Mouse (Mus musculus): ENCODE results near the gene Ms4a10. TPM values are rescaled to one million over a fixed set of nuclear protein-coding genes. Genes with fewer than 3 reads are reported as not detected.

Gene Ms4a10
- polyA plus RNA-seq, 1 experiment from 2014 or later: not detected

GRCm38 (mm10) chr19:10936077-10936476 lies 38.4 kb downstream of the Ms4a10 start:
- 88% methylated on average over 5 of the region's 5 CpGs for WGBS
- ATAC-seq (ENCODE audit: low read depth): no peak
- H3K4me1 ChIP-seq (ENCODE audit: control insufficient read depth, insufficient read depth, low read length): peaks cover 7% of the 10 kb centered on the region

GRCm38 (mm10) chr19:10935029-10935428 lies 39.4 kb downstream of the Ms4a10 start:
- Histone ChIP-seq H3K4me2 (ENCODE audit: low read depth, low read length) (no peak overlapping the region), H3K36me3 (ENCODE audit: control insufficient read depth, insufficient read depth, low read length) (no peaks in the 10 kb centered on the region), H3K9ac (replicated peaks; ENCODE audit: low read depth, low read length) (no peak overlapping the region), H3K9me3 (ENCODE audit: control insufficient read depth, low read length) (no peaks in the 10 kb centered on the region), H3K4me3 (ENCODE audit: low read depth, low read length) (no peak overlapping the region), H3K4me1 (ENCODE audit: control insufficient read depth, insufficient read depth, low read length) (no peaks in the 10 kb centered on the region), H3K27me3 (ENCODE audit: control insufficient read depth, insufficient read depth, low read length) (no peaks in the 10 kb centered on the region), H3K27ac (ENCODE audit: low read depth, low read length) (no peak overlapping the region)
- WGBS: 39% methylated on average over 5 of the region's 5 CpGs
- ATAC-seq (ENCODE audit: low read depth): no peak

More at GRCm38 (mm10) chr19:10936077-10936476, 38.4 kb downstream of the Ms4a10 start:
- H3K9ac ChIP-seq (replicated peaks; ENCODE audit: low read depth, low read length): no peak overlapping the region
- H3K4me3 ChIP-seq (ENCODE audit: low read depth, low read length): no peak overlapping the region
- no peaks in the 10 kb centered on the region for H3K27me3 ChIP-seq (ENCODE audit: control insufficient read depth, insufficient read depth, low read length)
- H3K9me3 ChIP-seq (ENCODE audit: control insufficient read depth, low read length): no peaks in the 10 kb centered on the region
- no peak overlapping the region for H3K4me2 ChIP-seq (ENCODE audit: low read depth, low read length)
- H3K27ac ChIP-seq (ENCODE audit: low read depth, low read length): no peak overlapping the region
- no peaks in the 10 kb centered on the region for H3K36me3 ChIP-seq (ENCODE audit: control insufficient read depth, insufficient read depth, low read length)

DNA sequence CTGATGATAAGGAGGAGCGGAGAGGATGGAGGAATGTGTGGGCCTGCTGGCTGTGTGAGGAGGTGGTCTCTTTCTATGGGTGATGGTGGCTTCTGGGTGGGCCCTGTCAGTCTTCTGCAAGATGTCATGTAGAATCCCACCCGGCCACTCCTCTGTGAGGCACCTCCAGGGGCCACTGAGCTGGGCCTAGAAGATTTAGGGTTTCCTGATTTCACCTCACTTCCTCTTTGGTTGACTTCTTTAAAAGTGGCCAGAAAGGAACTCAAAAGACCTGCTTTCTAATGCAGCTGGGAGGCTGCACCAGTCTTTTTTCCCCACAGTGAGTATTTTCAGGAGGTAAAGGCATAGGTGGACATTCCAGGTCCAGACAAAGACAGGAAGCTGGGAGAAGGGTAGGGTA lies 43.8 kb downstream of the Ms4a10 start:
- Histone ChIP-seq H3K9me3 (ENCODE audit: control insufficient read depth, low read length) (no peaks in the 10 kb centered on the region), H3K4me1 (ENCODE audit: control insufficient read depth, insufficient read depth, low read length) (no peaks in the 10 kb centered on the region), H3K27ac (ENCODE audit: low read depth, low read length) (no peak overlapping the region), H3K4me3 (ENCODE audit: low read depth, low read length) (no peak overlapping the region), H3K36me3 (ENCODE audit: control insufficient read depth, insufficient read depth, low read length) (no peaks in the 10 kb centered on the region), H3K27me3 (ENCODE audit: control insufficient read depth, insufficient read depth, low read length) (no peaks in the 10 kb centered on the region), H3K4me2 (ENCODE audit: low read depth, low read length) (no peak overlapping the region), H3K9ac (replicated peaks; ENCODE audit: low read depth, low read length) (no peak overlapping the region)
- no peak for ATAC-seq (ENCODE audit: low read depth)
- 96% methylated on average over 2 of the region's 2 CpGs for WGBS

DNA sequence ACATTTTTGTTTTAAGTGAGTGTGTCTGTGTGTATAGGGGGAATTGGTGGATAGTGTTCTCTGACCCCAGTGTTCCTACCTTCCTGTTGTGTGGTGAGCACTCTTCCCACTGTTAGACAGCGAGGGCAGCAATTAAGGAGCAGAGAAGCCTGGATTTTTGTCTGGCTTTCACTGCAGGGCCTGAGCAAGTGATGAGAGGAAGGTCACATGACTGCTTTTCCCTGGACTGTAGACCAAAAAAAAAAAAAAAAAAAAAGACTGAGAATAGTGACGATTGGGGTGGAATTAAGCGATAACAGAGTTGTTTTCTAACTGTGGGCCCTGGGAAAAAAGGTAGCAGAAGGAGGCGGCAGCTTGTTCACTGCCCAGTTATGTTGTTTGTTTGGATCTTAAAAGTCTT lies 47.8 kb downstream of the Ms4a10 start:
- H3K4me1 ChIP-seq (ENCODE audit: control insufficient read depth, insufficient read depth, low read length): no peaks in the 10 kb centered on the region
- 19% methylated on average over 4 of the region's 4 CpGs for WGBS
- peak overlapping the region; percentile 16; the same call in 1 of the 2 replicates for H3K27ac ChIP-seq (ENCODE audit: low read depth, low read length)
- H3K9ac ChIP-seq (replicated peaks; ENCODE audit: low read depth, low read length): no peak overlapping the region
- no peaks in the 10 kb centered on the region for H3K36me3 ChIP-seq (ENCODE audit: control insufficient read depth, insufficient read depth, low read length)
- no peak overlapping the region for H3K4me2 ChIP-seq (ENCODE audit: low read depth, low read length)
- H3K4me3 ChIP-seq (ENCODE audit: low read depth, low read length): no peak overlapping the region
- no peak for ATAC-seq (ENCODE audit: low read depth)
- H3K27me3 ChIP-seq (ENCODE audit: control insufficient read depth, insufficient read depth, low read length): no peaks in the 10 kb centered on the region
- no peaks in the 10 kb centered on the region for H3K9me3 ChIP-seq (ENCODE audit: control insufficient read depth, low read length)

DNA sequence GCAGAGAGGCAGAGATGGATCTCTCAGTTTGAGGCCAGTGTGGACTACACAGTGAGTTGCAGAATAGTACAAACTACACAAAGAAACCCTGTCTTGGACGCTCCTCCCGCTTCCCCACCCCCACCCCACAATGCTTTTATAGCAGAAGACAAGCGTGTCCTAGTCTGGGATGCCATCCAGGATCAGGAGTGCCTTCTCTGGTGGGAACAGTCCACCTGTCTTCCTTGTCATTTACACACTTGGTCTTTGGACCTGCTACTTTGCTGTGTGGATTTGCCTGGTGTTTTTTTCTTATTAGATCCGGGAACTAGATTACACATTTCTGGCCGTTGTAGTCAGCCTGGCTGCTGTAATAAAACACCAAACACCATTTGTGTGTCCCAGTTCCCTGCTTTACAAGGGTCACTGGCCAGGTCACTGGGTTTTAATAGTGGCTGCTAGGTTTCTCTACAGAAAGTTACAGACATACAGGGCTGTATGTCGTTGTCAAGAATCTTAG lies 48.3 kb downstream of the Ms4a10 start:
- peak overlapping the region; percentile 16 for H3K27ac ChIP-seq (ENCODE audit: low read depth, low read length)
- WGBS: 8% methylated on average over 6 of the region's 6 CpGs
- ATAC-seq (ENCODE audit: low read depth): peak; percentile 78

DNA sequence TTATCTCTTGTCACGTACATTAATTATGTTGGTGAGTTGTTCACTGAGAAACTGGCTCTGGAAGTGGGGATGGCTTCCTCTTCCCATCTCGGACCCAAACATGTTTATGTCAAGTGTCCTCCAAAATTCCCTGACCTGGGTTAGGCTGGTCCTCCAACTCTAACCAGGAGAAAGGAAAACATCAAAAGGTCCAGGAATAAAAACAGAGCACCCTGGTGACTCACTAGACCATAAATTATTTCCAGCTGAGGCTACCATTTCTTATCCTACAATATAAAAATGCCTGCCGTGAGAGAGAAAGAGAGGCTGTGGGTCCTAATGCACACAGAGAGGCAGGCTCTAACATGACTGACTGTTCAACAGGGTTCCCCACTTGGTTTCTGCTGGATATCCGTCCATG lies 50.2 kb downstream of the Ms4a10 start:
- 50% methylated on average over 4 of the region's 4 CpGs for WGBS

More for the DNA sequence above, 48.3 kb downstream of the Ms4a10 start:
- Histone ChIP-seq H3K27me3 (ENCODE audit: control insufficient read depth, insufficient read depth, low read length) (no peaks in the 10 kb centered on the region), H3K4me2 (ENCODE audit: low read depth, low read length) (no peak overlapping the region), H3K36me3 (ENCODE audit: control insufficient read depth, insufficient read depth, low read length) (no peaks in the 10 kb centered on the region), H3K4me3 (ENCODE audit: low read depth, low read length) (no peak overlapping the region), H3K4me1 (ENCODE audit: control insufficient read depth, insufficient read depth, low read length) (no peaks in the 10 kb centered on the region), H3K9me3 (ENCODE audit: control insufficient read depth, low read length) (no peaks in the 10 kb centered on the region), H3K9ac (replicated peaks; ENCODE audit: low read depth, low read length) (no peak overlapping the region)

GRCm38 (mm10) chr19:10921058-10921457 lies 53.4 kb downstream of the Ms4a10 start:
- Histone ChIP-seq H3K4me2 (ENCODE audit: low read depth, low read length) (no peak overlapping the region), H3K9me3 (ENCODE audit: control insufficient read depth, low read length) (no peaks in the 10 kb centered on the region), H3K4me3 (ENCODE audit: low read depth, low read length) (no peak overlapping the region), H3K36me3 (ENCODE audit: control insufficient read depth, insufficient read depth, low read length) (no peaks in the 10 kb centered on the region), H3K9ac (replicated peaks; ENCODE audit: low read depth, low read length) (no peak overlapping the region), H3K27ac (ENCODE audit: low read depth, low read length) (no peak overlapping the region), H3K27me3 (ENCODE audit: control insufficient read depth, insufficient read depth, low read length) (no peaks in the 10 kb centered on the region), H3K4me1 (ENCODE audit: control insufficient read depth, insufficient read depth, low read length) (no peaks in the 10 kb centered on the region)
- ATAC-seq (ENCODE audit: low read depth): no peak
- 90% methylated on average over 3 of the region's 3 CpGs for WGBS

More for the DNA sequence above, 50.2 kb downstream of the Ms4a10 start:
- Histone ChIP-seq H3K9me3 (ENCODE audit: control insufficient read depth, low read length) (no peaks in the 10 kb centered on the region), H3K36me3 (ENCODE audit: control insufficient read depth, insufficient read depth, low read length) (no peaks in the 10 kb centered on the region), H3K27ac (ENCODE audit: low read depth, low read length) (no peak overlapping the region), H3K4me2 (ENCODE audit: low read depth, low read length) (no peak overlapping the region), H3K9ac (replicated peaks; ENCODE audit: low read depth, low read length) (no peak overlapping the region), H3K27me3 (ENCODE audit: control insufficient read depth, insufficient read depth, low read length) (no peaks in the 10 kb centered on the region), H3K4me3 (ENCODE audit: low read depth, low read length) (no peak overlapping the region), H3K4me1 (ENCODE audit: control insufficient read depth, insufficient read depth, low read length) (no peaks in the 10 kb centered on the region)
- ATAC-seq (ENCODE audit: low read depth): no peak

GRCm38 (mm10) chr19:10920532-10920931 lies 53.9 kb downstream of the Ms4a10 start, which contains the start of gene Zp1:
Zp1 (minus strand) TSS chr19:10920632.
- Histone ChIP-seq H3K36me3 (ENCODE audit: control insufficient read depth, insufficient read depth, low read length) (no peaks in the 10 kb centered on the region), H3K4me3 (ENCODE audit: low read depth, low read length) (no peak within 1 kb of the TSS), H3K4me2 (ENCODE audit: low read depth, low read length) (no peak within 1 kb of the TSS), H3K9ac (replicated peaks; ENCODE audit: low read depth, low read length) (no peak within 1 kb of the TSS), H3K9me3 (ENCODE audit: control insufficient read depth, low read length) (no peaks in the 10 kb centered on the region), H3K4me1 (ENCODE audit: control insufficient read depth, insufficient read depth, low read length) (no peaks in the 10 kb centered on the region), H3K27me3 (ENCODE audit: control insufficient read depth, insufficient read depth, low read length) (no peaks in the 10 kb centered on the region), H3K27ac (ENCODE audit: low read depth, low read length) (no peak within 1 kb of the TSS)
- no peak for ATAC-seq (ENCODE audit: low read depth)
- WGBS: 85% methylated on average over 2 of the region's 2 CpGs

DNA sequence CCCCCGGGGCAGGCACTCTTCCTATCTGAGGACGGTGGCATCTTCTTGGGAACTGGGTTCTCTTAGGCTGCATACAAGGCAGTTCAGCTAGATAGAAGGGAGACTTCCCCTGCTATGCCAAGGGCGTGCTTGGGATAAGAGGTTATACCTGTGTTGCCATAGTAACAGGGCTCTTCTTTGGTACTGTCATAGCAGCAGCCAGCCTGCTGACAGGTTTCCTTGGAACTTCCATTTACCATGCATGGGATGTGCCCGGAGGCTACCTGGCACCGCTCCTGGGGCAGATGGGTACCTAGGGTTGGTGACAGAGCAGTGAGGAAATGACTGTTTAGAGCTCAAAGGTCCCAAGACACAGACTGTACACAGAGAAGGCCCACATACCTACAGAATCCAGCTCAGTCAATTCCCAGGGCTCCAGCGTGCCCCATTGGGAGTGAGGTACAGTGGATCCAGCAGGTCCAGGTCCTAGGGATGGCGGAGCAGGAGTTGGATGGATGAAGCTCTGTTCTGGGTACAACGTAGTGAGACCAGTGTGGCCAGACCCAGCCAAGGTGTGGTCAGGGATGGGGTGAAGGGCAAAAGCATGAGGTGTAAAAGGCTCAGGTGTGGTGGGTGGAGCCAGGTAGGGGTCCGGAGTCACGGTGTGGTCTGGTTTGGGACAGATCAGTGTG lies 56.0 kb downstream of the Ms4a10 start:
- Histone ChIP-seq H3K9ac (replicated peaks; ENCODE audit: low read depth, low read length) (no peak overlapping the region), H3K36me3 (ENCODE audit: control insufficient read depth, insufficient read depth, low read length) (no peaks in the 10 kb centered on the region), H3K27me3 (ENCODE audit: control insufficient read depth, insufficient read depth, low read length) (no peaks in the 10 kb centered on the region), H3K4me3 (ENCODE audit: low read depth, low read length) (no peak overlapping the region), H3K27ac (ENCODE audit: low read depth, low read length) (no peak overlapping the region), H3K4me1 (ENCODE audit: control insufficient read depth, insufficient read depth, low read length) (no peaks in the 10 kb centered on the region), H3K4me2 (ENCODE audit: low read depth, low read length) (no peak overlapping the region), H3K9me3 (ENCODE audit: control insufficient read depth, low read length) (no peaks in the 10 kb centered on the region)
- no peak; the same call in 1 of the 2 replicates for ATAC-seq (ENCODE audit: low read depth)
- 90% methylated on average over 10 of the region's 10 CpGs for WGBS

All from neural tube, embryonic 14.5 days (tissue).